Mouse (Mus musculus) heart, embryonic 12.5 days (tissue): ENCODE data around the gene Tmem199. TPM values are rescaled to one million over a fixed set of nuclear protein-coding genes. Genes with fewer than 3 reads are reported as not detected.

ENCODE experiments used
- ATAC-seq: fragments of 200-750 bp; cut with Nextera tagmentation; 2 replicates; pipeline ENCODE4 v1.8.0; 2017; ENCODE audit warnings: moderate TSS enrichment, moderate library complexity; ENCODE audit not compliant: insufficient number of reproducible peaks, low FRiP score
- H3K27ac ChIP-seq: fragments of 300-500 bp; sonication (generic); 2 replicates; pipeline ENCODE4 v1.5.1; 2016; ENCODE audit warnings: mild to moderate bottlenecking, moderate library complexity; ENCODE audit not compliant: poor library complexity, severe bottlenecking
- H3K27me3 ChIP-seq: fragments of 300-500 bp; sonication (generic); replicated peaks from 2 replicates; pipeline ENCODE4 v1.6.1; 2016; ENCODE audit warnings: mild to moderate bottlenecking, moderate library complexity
- H3K36me3 ChIP-seq: fragments of 300-500 bp; sonication (generic); 2 replicates; pipeline ENCODE4 v1.6.1; 2016; ENCODE audit warnings: mild to moderate bottlenecking, moderate library complexity
- H3K4me1 ChIP-seq: fragments of 300-500 bp; sonication (generic); replicated peaks from 2 replicates; pipeline ENCODE4 v1.6.1; 2016; ENCODE audit warnings: mild to moderate bottlenecking
- H3K4me2 ChIP-seq: fragments of 300-500 bp; sonication (generic); 2 replicates; pipeline ENCODE4 v1.6.1; 2016; ENCODE audit warnings: mild to moderate bottlenecking, moderate library complexity
- H3K4me3 ChIP-seq: fragments of 300-500 bp; sonication (generic); 2 replicates; pipeline ENCODE4 v1.5.1; 2016; ENCODE audit warnings: mild to moderate bottlenecking
- H3K9ac ChIP-seq: fragments of 300-500 bp; sonication (generic); 2 replicates; pipeline ENCODE4 v1.6.1; 2016; ENCODE audit warnings: mild to moderate bottlenecking, moderate library complexity
- H3K9me3 ChIP-seq: fragments of 300-500 bp; sonication (generic); replicated peaks from 2 replicates; pipeline ENCODE4 v1.6.1; 2016; ENCODE audit warnings: mild to moderate bottlenecking, moderate library complexity
- WGBS: fragments of 180-500 bp; shearing (Covaris S2); methylation state at CpG from one replicate; pipeline ENCODE4 v1.1.7; 2016; 5-methylcytosine and 5-hydroxymethylcytosine counted together
- polyA plus RNA-seq: library from polyadenylated mRNA; unstranded; fragments of >200 nt; fragmentation: Nextera tagmentation; extraction: Ambion mirVana; gene quantifications from 2 replicates; pipeline ENCODE4 v1.2.1, GENCODE M21; 2016

The Tmem199 gene
- polyA plus RNA-seq, 1 experiment from 2014 or later: 49.9 TPM

- Histone ChIP-seq H3K36me3 (no peaks in the 10 kb centered on the region), H3K4me3 (no peak overlapping the region), H3K27ac (no peak overlapping the region), H3K27me3 (peaks cover 9% of the 10 kb centered on the region; the same call in 1 of the 2 replicates), H3K9me3 (no peaks in the 10 kb centered on the region), H3K4me1 (peaks cover 2% of the 10 kb centered on the region), H3K4me2 (no peak overlapping the region), H3K9ac (no peak overlapping the region)
- no peak for ATAC-seq
- 76% methylated on average over 10 of the region's 10 CpGs for WGBS
These were observed 40.5 kb downstream of the Tmem199 start for GRCm38 (mm10) chr11:78471326-78472103.

GRCm38 (mm10) chr11:78467932-78468331 lies 44.0 kb downstream of the Tmem199 start:
- Histone ChIP-seq H3K9ac (no peak overlapping the region), H3K4me1 (peaks cover 28% of the 10 kb centered on the region), H3K27me3 (no peaks in the 10 kb centered on the region), H3K27ac (no peak overlapping the region), H3K4me2 (no peak overlapping the region), H3K36me3 (no peaks in the 10 kb centered on the region), H3K4me3 (no peak overlapping the region), H3K9me3 (no peaks in the 10 kb centered on the region)
- 30% methylated on average over 3 of the region's 3 CpGs for WGBS
- ATAC-seq: no peak

- Histone ChIP-seq H3K27ac (no peak overlapping the region), H3K4me3 (no peak overlapping the region), H3K27me3 (no peaks in the 10 kb centered on the region), H3K9me3 (no peaks in the 10 kb centered on the region), H3K9ac (no peak overlapping the region), H3K4me1 (peaks cover 28% of the 10 kb centered on the region), H3K36me3 (no peaks in the 10 kb centered on the region), H3K4me2 (no peak overlapping the region)
- 64% methylated on average over 7 of the region's 7 CpGs for WGBS
- no peak for ATAC-seq
These were observed 44.5 kb downstream of the Tmem199 start for GRCm38 (mm10) chr11:78467515-78467914.

GRCm38 (mm10) chr11:78466242-78466912 lies 45.6 kb downstream of the Tmem199 start:
- WGBS: 73% methylated on average over 23 of the region's 23 CpGs
- peak overlapping the region; percentile 69 for H3K27ac ChIP-seq
- peaks cover 28% of the 10 kb centered on the region for H3K4me1 ChIP-seq
- 0 out of 2 replicates have a peak, but pooled peaks have one; percentile 7 for ATAC-seq
- no peaks in the 10 kb centered on the region for H3K27me3 ChIP-seq
- no peaks in the 10 kb centered on the region for H3K36me3 ChIP-seq
- H3K4me3 ChIP-seq: peak overlapping the region; percentile 57
- peak overlapping the region; percentile 69 for H3K4me2 ChIP-seq
- peaks cover 7% of the 10 kb centered on the region; the same call in 1 of the 2 replicates for H3K9me3 ChIP-seq
- peak overlapping the region; percentile 72 for H3K9ac ChIP-seq

- H3K4me2 ChIP-seq: peak within 1 kb of the TSS; percentile 69
- ATAC-seq: peak; percentile 92
- peak within 1 kb of the TSS; percentile 69 for H3K27ac ChIP-seq
- under 1% methylated on average over 41 of the region's 41 CpGs for WGBS
- peak within 1 kb of the TSS; percentile 57 for H3K4me3 ChIP-seq
- H3K27me3 ChIP-seq: no peaks in the 10 kb centered on the region
- H3K9me3 ChIP-seq: peaks cover 7% of the 10 kb centered on the region; the same call in 1 of the 2 replicates
- no peaks in the 10 kb centered on the region for H3K36me3 ChIP-seq
- peak within 1 kb of the TSS; percentile 72 for H3K9ac ChIP-seq
- H3K4me1 ChIP-seq: peaks cover 28% of the 10 kb centered on the region
These were observed 46.3 kb downstream of the Tmem199 start, which contains the start of gene Slc46a1 for GRCm38 (mm10) chr11:78465568-78466180. Gene Slc46a1 (plus strand): TSS chr11:78465697.

GRCm38 (mm10) chr11:78465116-78465515 lies 46.9 kb downstream of the Tmem199 start:
- Histone ChIP-seq H3K4me3 (peak overlapping the region; percentile 57), H3K4me2 (peak overlapping the region; percentile 69), H3K27me3 (no peaks in the 10 kb centered on the region), H3K36me3 (no peaks in the 10 kb centered on the region), H3K9ac (peak overlapping the region; percentile 72; the same call in 1 of the 2 replicates), H3K9me3 (peaks cover 7% of the 10 kb centered on the region; the same call in 1 of the 2 replicates), H3K4me1 (peaks cover 28% of the 10 kb centered on the region), H3K27ac (no peak overlapping the region)
- 45% methylated on average over 9 of the region's 9 CpGs for WGBS
- ATAC-seq: no peak

- Histone ChIP-seq H3K9me3 (peaks cover 7% of the 10 kb centered on the region; the same call in 1 of the 2 replicates), H3K4me3 (no peak overlapping the region), H3K27me3 (no peaks in the 10 kb centered on the region), H3K4me1 (peaks cover 28% of the 10 kb centered on the region), H3K9ac (no peak overlapping the region), H3K27ac (no peak overlapping the region), H3K4me2 (no peak overlapping the region), H3K36me3 (no peaks in the 10 kb centered on the region)
- WGBS: 38% methylated on average over 13 of the region's 13 CpGs
- no peak for ATAC-seq
These were observed 48.5 kb downstream of the Tmem199 start for GRCm38 (mm10) chr11:78463286-78464036.

GRCm38 (mm10) chr11:78462669-78463068 lies 49.3 kb downstream of the Tmem199 start:
- Histone ChIP-seq H3K4me3 (no peak overlapping the region), H3K27ac (no peak overlapping the region), H3K4me2 (no peak overlapping the region), H3K36me3 (no peaks in the 10 kb centered on the region), H3K4me1 (peaks cover 28% of the 10 kb centered on the region), H3K9me3 (peaks cover 7% of the 10 kb centered on the region; the same call in 1 of the 2 replicates), H3K9ac (no peak overlapping the region), H3K27me3 (no peaks in the 10 kb centered on the region)
- ATAC-seq: no peak
- WGBS: 81% methylated on average over 5 of the region's 5 CpGs

- no peaks in the 10 kb centered on the region for H3K36me3 ChIP-seq
- H3K4me3 ChIP-seq: no peak overlapping the region
- H3K4me2 ChIP-seq: no peak overlapping the region
- H3K27me3 ChIP-seq: no peaks in the 10 kb centered on the region
- H3K9ac ChIP-seq: no peak overlapping the region
- H3K27ac ChIP-seq: no peak overlapping the region
- peaks cover 7% of the 10 kb centered on the region; the same call in 1 of the 2 replicates for H3K9me3 ChIP-seq
- no peak for ATAC-seq
- peaks cover 28% of the 10 kb centered on the region for H3K4me1 ChIP-seq
- WGBS: 74% methylated on average over 1 of the region's 1 CpGs
These were observed 50.1 kb downstream of the Tmem199 start for GRCm38 (mm10) chr11:78461894-78462293.

GRCm38 (mm10) chr11:78458740-78459139 lies 53.2 kb downstream of the Tmem199 start:
- 82% methylated on average over 17 of the region's 17 CpGs for WGBS
- no peak overlapping the region for H3K27ac ChIP-seq
- no peak overlapping the region for H3K4me2 ChIP-seq
- H3K36me3 ChIP-seq: no peaks in the 10 kb centered on the region
- ATAC-seq: no peak
- H3K9me3 ChIP-seq: peaks cover 7% of the 10 kb centered on the region; the same call in 1 of the 2 replicates
- peaks cover 8% of the 10 kb centered on the region for H3K4me1 ChIP-seq
- H3K9ac ChIP-seq: no peak overlapping the region
- no peak overlapping the region for H3K4me3 ChIP-seq
- H3K27me3 ChIP-seq: no peaks in the 10 kb centered on the region
